Mouse (Mus musculus) frontal cortex, postnatal 36 days (tissue): ENCODE measurements around the gene Wdr70.
"Not testable (repeated sequence)": the region's sequence is repeated elsewhere in the genome, so short reads cannot be mapped to it uniquely, and the experiment has no call there.

Experiments
- DNase-seq, 2 experiments: peaks; one replicate each; pipeline ENCODE4 v3.0.0; 2022; ENCODE audit warnings: low spot score in 2 of 2

The Wdr70 gene

DNA sequence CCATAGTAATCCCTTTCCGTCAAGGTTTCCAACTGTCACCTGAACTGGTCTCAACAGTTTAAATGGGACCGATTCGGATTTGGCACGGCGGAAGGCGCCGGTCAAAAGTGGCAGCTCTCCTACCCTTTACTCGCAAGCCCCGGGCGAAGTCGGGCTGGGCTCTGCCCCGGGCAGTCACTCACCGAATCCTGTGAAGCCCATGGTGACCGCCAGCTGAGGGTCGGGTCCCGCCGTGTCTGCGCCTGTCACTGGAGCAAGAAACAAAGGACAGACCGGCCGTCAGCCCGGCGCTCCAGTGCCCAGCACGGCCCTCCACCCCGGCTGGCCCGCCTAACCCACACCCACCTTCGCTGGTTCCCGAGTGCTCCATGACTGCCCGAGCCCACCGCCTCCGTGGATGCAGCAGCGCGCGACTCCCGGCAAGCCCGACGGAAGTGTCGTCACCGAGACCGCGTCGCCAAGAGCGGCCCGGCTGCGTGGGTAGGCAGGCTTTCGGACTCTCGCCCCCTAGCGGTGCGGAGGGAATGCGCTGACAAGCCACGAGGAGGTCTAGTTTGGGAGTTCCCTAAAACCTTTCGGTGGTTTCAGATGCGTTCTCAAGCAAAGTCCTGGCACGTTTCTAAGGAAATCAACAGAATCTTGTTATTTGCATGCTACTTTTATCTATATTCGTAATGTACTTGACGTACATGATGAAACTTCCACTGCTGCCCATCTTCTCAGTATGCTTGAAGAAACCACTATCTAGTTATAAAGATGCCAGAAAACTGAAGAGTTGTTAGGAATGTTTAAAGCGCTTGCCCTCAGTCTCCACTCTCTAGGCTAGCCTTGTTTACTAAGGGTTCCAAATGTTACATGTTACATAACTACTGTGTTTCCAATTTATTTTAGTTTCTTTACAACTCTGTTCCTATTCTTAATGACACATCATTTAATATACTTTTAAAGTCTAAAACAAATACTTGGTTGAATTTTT is at the start of gene Wdr70:
Gene Wdr70, minus strand, starts transcription at position 436 of the 976 bp plus-strand sequence.
- peak; percentile 98 to 99 for DNase-seq

- no peak for DNase-seq
These were observed 36.6 kb upstream of the Wdr70 start for GRCm38 (mm10) chr15:8135606-8136005.

- no peak for DNase-seq
These were observed 32.8 kb upstream of the Wdr70 start for GRCm38 (mm10) chr15:8131761-8132160.

- DNase-seq: no peak
These were observed 32.3 kb upstream of the Wdr70 start for GRCm38 (mm10) chr15:8131268-8131667.

DNA sequence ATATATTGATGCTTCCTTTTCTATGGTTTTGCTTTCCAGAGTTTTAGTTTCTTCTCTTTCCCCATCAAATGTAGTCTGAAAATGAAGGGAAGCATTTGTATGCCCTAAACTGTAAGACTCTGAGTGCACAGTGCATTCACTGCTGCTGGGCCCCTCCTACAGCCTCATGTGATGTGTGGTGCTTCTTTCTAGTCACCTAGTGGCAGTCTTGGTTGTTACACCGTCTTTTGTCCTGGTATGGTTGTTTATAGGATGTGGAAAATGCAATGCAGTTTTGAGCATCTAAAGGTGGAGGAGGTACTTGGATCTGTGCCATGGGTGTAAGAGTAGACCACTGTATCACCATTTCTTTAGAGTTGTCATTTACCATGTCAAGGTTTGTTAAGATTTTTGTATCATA is 30.3 kb upstream of the Wdr70 start:
- no peak for DNase-seq

DNA sequence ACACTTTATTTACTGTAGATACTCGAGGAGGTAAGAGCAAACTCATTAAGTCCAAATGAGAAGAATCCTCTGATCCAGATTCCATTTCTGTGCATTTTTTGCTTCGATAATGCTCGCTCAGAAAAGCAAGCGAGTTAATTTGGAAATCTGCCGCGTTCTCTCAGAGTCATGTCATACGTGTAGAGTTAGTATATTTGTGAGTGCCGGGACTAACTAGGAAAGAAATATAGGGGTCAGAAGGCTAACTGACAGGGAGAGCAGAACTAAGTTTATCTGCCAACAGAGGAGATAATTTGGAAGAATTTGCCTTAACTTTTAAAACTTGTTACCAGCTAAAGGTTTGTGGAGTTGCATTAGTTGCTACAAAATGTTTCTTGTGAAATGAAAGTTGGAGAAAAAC is 10.8 kb upstream of the Wdr70 start:
- DNase-seq: no peak

DNA sequence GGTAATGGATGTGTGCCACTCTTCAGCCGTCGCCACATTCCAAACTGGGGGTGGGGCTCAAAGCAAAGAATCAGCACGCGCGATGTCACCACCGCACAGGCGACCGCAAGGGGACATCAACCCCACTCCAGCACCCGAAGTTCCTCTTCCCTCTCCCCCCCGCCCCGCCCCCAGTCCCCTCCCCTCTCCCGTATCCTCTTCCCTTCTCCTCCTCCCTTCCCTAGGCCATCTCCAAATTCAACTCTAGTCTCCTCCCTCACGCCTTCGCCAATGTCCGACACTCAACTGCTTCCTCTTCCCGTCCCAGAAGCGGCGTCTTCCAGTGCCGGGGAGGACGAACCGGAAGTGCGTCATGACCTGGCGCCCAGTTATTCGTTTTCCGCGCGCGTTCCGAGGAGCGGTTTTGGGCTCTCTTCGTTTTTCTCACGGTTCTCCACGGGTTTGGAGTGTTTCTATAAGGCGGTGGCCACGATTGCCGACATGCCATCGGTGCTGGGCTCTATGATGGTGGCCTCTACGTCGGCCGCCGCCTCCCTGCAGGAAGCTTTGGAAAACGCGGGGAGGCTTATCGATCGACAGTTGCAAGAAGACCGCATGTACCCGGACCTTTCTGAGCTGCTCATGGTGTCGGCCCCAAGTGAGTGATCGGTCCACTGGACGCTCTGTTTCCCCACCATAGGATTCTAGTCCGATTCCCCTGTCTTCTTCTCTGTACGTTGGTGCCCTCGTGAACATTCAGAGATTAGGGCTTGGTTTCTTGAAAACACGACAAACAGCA is 10.1 kb upstream of the Wdr70 start, which contains the start of gene Nup155:
Gene Nup155, plus strand, starts transcription at position 308 of the 778 bp plus-strand sequence.
- DNase-seq: peak; percentile 92 to 94

- no peak for DNase-seq
These were observed 9.5 kb upstream of the Wdr70 start for GRCm38 (mm10) chr15:8108360-8108965.

DNA sequence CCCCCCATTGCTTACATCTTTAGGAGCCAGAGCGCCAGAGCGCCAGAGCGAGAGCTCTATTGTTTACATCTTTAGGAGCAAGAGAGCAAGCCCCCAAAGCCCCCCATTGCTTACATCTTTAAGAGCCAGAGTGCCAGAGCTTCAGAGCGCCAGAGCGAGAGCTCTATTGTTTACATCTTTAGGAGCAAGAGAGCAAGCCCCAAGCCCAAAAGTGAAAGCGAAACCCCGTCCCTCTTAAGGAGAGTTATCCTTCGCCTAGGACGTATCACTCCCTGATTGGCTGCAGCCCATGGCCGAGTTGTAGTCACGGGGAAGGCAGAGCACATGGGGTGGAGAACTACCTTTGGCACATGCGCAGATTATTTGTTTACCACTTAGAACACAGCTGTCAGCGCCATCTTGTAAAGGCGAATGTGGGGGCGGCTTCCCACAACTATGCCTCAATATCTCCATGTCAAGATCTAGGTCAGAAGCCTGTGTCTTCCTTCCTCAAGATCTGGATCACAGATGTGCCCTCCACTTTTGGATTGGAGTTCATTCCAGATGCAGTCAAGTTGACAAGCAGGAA is 3.0 kb upstream of the Wdr70 start:
- DNase-seq: not testable (repeated sequence)

GRCm38 (mm10) chr15:8097853-8098252 is 1.2 kb downstream of the Wdr70 start:
- peak; percentile 17 to 49 for DNase-seq

- DNase-seq: not testable (repeated sequence)
These were observed 6.3 kb downstream of the Wdr70 start for GRCm38 (mm10) chr15:8092668-8093067.

DNA sequence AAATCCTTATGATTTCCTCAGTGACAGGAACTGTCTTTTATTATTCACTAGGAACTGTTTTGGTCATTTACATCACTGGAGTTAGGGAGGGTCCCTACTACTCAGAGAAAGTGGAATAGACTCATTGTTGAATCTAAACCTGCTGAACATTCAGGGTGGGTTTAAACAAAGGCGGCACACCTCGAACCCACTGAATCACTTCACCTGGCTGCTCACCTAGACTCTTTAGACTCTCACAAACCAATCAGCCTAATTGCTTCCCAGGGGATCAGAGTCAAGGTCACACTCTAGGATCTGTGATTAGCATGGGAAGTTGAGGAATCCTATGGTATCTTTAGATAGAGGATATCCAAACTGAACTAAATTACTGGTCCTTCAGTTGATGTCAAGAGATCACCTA is 8.3 kb downstream of the Wdr70 start:
- DNase-seq: no peak

DNA sequence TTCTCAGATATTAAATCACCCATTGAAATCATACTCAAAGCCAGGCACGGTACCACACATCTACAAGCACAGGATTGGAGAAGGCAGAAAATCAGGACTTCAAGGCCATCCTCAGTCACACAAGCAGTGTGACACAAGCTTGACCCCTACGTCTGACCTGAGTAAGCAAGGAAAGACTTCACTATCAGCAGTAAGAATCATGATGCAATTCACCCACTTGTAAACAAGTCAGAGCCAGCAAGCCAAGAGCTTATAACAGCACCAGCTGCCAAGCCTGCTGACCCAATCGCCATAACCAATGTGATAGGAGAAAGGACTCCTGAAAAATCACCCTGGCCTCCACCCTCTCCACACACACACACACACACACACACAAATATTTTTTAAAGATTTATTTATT is 10.3 kb downstream of the Wdr70 start:
- no peak for DNase-seq

- DNase-seq: no peak
These were observed 11.7 kb downstream of the Wdr70 start for GRCm38 (mm10) chr15:8087293-8087692.

DNA sequence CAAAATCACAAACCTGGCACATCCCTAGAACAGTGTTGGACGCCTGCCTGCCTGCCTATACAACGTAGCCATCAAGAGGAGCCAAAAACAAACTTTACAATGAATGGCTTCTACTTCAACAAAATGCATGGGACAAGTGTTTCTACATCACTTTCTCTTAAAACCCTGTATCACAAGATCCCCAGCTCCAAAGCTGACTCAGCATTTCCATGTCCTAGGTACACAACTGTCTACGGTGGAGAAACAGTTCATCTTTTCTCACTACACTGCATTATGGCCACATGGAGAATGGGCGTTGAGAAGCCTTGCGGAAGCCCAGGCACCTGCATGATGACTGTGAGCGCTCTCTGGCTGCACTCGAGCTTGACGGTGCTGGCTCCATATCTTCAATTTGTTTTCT is 16.9 kb downstream of the Wdr70 start:
- no peak for DNase-seq

DNA sequence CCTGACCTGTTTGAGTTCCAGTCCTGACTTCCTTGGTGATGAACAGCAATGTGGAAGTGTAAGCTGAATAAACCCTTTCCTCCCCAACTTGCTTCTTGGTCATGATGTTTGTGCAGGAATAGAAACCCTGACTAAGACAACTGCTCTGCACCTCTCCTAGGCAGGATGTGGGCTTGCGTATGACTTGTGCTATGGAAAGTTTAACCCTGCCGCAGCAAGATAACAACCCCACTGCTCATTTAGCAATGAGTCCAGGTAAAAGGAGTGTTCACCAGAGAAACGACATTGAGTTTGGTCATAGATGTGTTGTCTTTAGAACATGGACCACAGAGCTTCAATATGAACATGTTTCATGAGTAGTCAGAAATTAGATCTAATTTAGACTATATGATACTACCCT is 25.9 kb downstream of the Wdr70 start:
- DNase-seq: not testable (repeated sequence)

DNA sequence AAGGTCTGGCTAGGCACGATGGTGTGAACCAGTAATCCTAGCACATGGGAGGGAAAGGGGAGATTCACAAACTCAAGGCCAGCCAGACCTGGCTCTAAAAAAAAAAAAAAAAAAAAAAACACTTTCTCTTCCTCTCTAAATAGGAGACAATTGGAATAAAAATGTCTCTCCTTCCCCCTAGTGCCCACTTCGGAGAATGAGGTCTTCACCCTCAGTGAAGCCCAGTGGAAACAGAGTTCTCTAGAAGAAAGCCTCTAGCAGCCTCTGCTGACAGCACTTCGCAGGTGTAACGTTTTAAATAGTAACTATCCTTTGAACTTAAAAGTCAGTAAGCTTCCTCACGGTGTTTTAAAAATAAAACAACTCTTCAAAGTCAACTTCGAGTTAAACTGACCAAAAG is 33.8 kb downstream of the Wdr70 start:
- no peak for DNase-seq

DNA sequence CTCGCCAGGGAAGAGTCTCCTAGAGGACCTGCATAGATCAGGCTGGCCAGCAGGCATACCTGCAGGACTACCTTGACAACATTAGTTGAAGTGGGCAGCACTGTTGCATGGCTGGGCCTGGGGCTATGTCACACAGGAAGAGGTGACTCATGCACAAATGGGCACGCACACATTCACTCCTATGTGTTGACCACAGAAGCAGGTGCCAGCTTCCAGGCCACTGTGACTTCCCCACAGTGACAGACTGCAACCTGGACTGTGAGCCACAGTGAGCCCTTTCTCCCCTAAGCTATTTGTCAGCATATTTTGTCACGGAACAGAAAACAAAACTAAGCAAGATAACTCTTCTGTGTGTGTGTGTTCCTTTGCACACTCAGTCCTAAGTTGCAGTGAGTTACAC is 47.8 kb downstream of the Wdr70 start:
- DNase-seq: no peak

DNA sequence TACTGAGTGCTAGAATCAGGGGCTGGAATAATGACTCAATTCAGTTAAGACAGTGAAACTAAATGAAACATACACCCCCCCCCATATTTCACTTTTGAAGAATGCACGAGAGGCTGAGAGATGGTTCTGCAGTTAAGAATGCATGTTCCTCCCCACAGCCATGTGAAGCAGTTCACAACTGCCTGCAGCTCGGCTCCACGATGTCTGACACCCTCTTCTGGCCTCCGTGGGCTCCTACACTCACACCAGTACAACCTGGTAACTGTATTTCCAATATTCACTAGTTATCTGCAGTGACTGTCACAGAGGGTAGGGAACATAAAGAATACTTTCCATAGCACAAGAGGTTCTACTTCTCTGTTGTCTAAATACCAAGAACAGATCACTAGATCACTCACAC is 59.2 kb downstream of the Wdr70 start:
- DNase-seq: no peak

- DNase-seq: no peak
These were observed 60.6 kb downstream of the Wdr70 start for GRCm38 (mm10) chr15:8038457-8038856.

DNA sequence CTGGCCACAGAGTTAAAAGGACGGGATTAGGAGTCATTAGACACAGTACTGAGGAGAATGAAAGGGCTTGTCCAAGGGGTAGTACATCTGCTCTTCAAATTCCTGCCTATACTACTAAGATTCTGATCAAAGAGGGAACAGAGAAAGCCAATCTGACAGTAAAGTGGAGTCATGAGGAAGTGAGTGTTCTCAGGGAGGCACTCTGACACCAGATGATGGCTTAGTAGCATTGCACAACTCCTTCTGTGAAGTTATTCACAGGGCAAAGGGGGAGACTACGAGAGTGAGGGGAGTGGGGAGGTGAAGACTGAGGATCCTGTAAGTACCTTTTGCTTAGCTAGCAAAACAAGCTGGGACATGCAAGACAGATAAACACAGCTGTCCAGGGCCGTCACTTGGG is 61.2 kb downstream of the Wdr70 start:
- no peak for DNase-seq

- DNase-seq: no peak
These were observed 67.8 kb downstream of the Wdr70 start for GRCm38 (mm10) chr15:8031211-8031610.
